In the genomic region with DNA sequence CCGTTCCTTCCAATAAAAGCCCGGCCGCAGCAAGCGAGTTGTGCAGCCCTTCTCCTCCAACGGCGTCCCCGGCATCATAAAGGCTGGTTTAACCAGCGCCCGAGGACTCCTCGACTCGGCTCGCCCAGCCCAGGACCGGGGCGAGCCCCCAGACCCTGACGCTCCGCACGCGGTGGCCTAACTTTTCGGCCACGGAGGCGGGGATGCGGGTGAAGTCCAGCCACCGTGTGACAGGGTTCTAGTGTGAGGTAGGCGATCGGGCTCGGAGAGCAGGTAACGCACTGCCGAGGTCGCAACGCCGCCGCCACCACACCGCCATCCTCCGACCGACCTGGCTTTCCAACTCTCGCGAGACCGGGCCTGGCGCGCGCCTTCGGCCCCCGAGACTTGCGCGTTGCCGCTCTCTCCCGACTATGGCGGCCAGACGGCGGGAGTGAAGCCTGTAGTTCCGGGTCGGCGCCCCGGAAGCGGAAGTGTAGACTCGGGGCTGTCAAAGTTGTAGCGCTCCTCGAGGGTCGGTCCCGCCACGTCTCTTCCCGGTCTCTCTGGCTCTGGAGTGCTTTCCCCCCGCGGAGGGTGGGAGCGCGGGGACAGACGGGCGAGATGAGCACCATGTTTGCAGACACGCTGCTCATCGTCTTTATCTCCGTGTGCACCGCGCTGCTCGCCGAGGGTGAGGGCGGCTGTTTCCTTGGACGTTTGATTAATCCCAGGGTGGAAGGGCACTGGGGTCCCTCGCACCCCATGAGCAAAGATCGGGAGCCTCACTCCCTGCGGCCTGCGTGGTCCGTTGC, we compare ENCODE assay signal across 8 mouse cellular contexts. TPM values are rescaled to one million over a fixed set of nuclear protein-coding genes. Genes with fewer than 3 reads are reported as not detected.
DNase-seq lines count a peak whose midpoint lies in the region; ATAC-seq and TF ChIP-seq lines count a peak whose summit lies in the region.

A gene (plus strand): TSS at position 118 of the 794 bp plus-strand sequence.

- peaks cover 18% of the 10 kb centered on the region for H3K79me3 ChIP-seq in C2C12 (ENCODE audit: low read depth)

- peak; percentile 98 for DNase-seq in brain, embryonic 14.5 days (ENCODE audit: low read depth)
- peak; percentile 97 for DNase-seq in kidney, postnatal 0 days (ENCODE audit: low spot score)
- DNase-seq in liver, embryonic 11.5 days (ENCODE audit: low spot score) = peak; percentile 96
- DNase-seq in naive thymus-derived CD4-positive, alpha-beta T cell, adult 2 months (ENCODE audit: low read depth) = peak; percentile 97

- H3ac ChIP-seq in C2C12 (ENCODE audit: control insufficient read depth, insufficient read length, low read depth) = peak within 1 kb of the TSS; percentile 96

- H3K4me1 ChIP-seq in erythroblast, embryonic 14.5 days (ENCODE audit: control insufficient read depth) = peaks cover 52% of the 10 kb centered on the region
- peaks cover 16% of the 10 kb centered on the region; the same call in 1 of the 2 replicates for H3K4me1 ChIP-seq in heart, embryonic 12.5 days (replicated peaks)
- 0 out of 2 replicates have a peak, but pooled peaks cover 4% of the 10 kb centered on the region for H3K4me1 ChIP-seq in kidney, postnatal 0 days (replicated peaks; ENCODE audit: insufficient read depth, low read length)
- H3K4me1 ChIP-seq in liver, embryonic 11.5 days (replicated peaks; ENCODE audit: control insufficient read depth, insufficient read depth, low read length) = peaks cover 12% of the 10 kb centered on the region
- H3K4me1 ChIP-seq in stomach, embryonic 14.5 days (ENCODE audit: control insufficient read depth, insufficient read depth, low read length) = 0 out of 2 replicates have a peak, but pooled peaks cover 4% of the 10 kb centered on the region

- peak within 1 kb of the TSS; percentile 85 for H3K27ac ChIP-seq in heart, embryonic 12.5 days (ENCODE audit: poor library complexity, severe bottlenecking)
- peak within 1 kb of the TSS; percentile 95 for H3K27ac ChIP-seq in kidney, postnatal 0 days
- H3K27ac ChIP-seq in liver, embryonic 11.5 days (ENCODE audit: low read depth, low read length) = peak within 1 kb of the TSS; percentile 94
- peak within 1 kb of the TSS; percentile 93 for H3K27ac ChIP-seq in stomach, embryonic 14.5 days (ENCODE audit: low read length)

- peak within 1 kb of the TSS; percentile 91 for H3K4me3 ChIP-seq in C2C12 (ENCODE audit: insufficient read depth, poor library complexity, severe bottlenecking)
- peak within 1 kb of the TSS; percentile 90 for H3K4me3 ChIP-seq in erythroblast, embryonic 14.5 days (replicated peaks)
- H3K4me3 ChIP-seq in heart, embryonic 12.5 days = peak within 1 kb of the TSS; percentile 69
- H3K4me3 ChIP-seq in kidney, postnatal 0 days (replicated peaks; ENCODE audit: low read depth, low read length) = peak within 1 kb of the TSS; percentile 68
- peak within 1 kb of the TSS; percentile 94 for H3K4me3 ChIP-seq in liver, embryonic 11.5 days (ENCODE audit: low read depth, low read length)
- peak within 1 kb of the TSS; percentile 83 for H3K4me3 ChIP-seq in stomach, embryonic 14.5 days (ENCODE audit: low read depth, low read length)

- peak; percentile 96 for ATAC-seq in heart, embryonic 12.5 days (ENCODE audit: insufficient number of reproducible peaks, low FRiP score)
- peak; percentile 98 for ATAC-seq in kidney, postnatal 0 days (replicated peaks; ENCODE audit: low FRiP score, low read depth)
- ATAC-seq in liver, embryonic 11.5 days (replicated peaks; ENCODE audit: low FRiP score) = peak; percentile 96
- ATAC-seq in stomach, embryonic 14.5 days (ENCODE audit: insufficient number of reproducible peaks, insufficient read depth, low FRiP score, low read depth) = peak; percentile 95

- peaks cover 5% of the 10 kb centered on the region for H3K36me3 ChIP-seq in C2C12 (ENCODE audit: control insufficient read depth, insufficient read depth)
- H3K36me3 ChIP-seq in erythroblast, embryonic 14.5 days (ENCODE audit: control insufficient read depth) = peaks cover 35% of the 10 kb centered on the region
- H3K36me3 ChIP-seq in heart, embryonic 12.5 days = peaks cover 10% of the 10 kb centered on the region
- no peaks in the 10 kb centered on the region for H3K36me3 ChIP-seq in kidney, postnatal 0 days (ENCODE audit: insufficient read depth, low read length)
- no peaks in the 10 kb centered on the region for H3K36me3 ChIP-seq in liver, embryonic 11.5 days (ENCODE audit: control insufficient read depth, insufficient read depth, low read length)
- peaks cover 3% of the 10 kb centered on the region; the same call in 1 of the 2 replicates for H3K36me3 ChIP-seq in stomach, embryonic 14.5 days (ENCODE audit: control insufficient read depth, insufficient read depth, low read length)

- no peaks in the 10 kb centered on the region for H3K9me3 ChIP-seq in erythroblast, embryonic 14.5 days (ENCODE audit: control insufficient read depth, low read length)
- H3K9me3 ChIP-seq in heart, embryonic 12.5 days (replicated peaks) = no peaks in the 10 kb centered on the region
- H3K9me3 ChIP-seq in kidney, postnatal 0 days (replicated peaks; ENCODE audit: low read length) = no peaks in the 10 kb centered on the region
- no peaks in the 10 kb centered on the region for H3K9me3 ChIP-seq in liver, embryonic 11.5 days (ENCODE audit: control insufficient read depth, low read length)
- no peaks in the 10 kb centered on the region for H3K9me3 ChIP-seq in stomach, embryonic 14.5 days (ENCODE audit: control insufficient read depth, low read depth, low read length)

- no peaks in the 10 kb centered on the region for H3K27me3 ChIP-seq in C2C12 (ENCODE audit: control insufficient read depth, insufficient read depth, insufficient read length)
- peaks cover 4% of the 10 kb centered on the region for H3K27me3 ChIP-seq in erythroblast, embryonic 14.5 days (ENCODE audit: control insufficient read depth)
- no peaks in the 10 kb centered on the region for H3K27me3 ChIP-seq in heart, embryonic 12.5 days (replicated peaks)
- H3K27me3 ChIP-seq in kidney, postnatal 0 days (ENCODE audit: insufficient read depth, low read length) = no peaks in the 10 kb centered on the region
- no peaks in the 10 kb centered on the region for H3K27me3 ChIP-seq in liver, embryonic 11.5 days (replicated peaks; ENCODE audit: control insufficient read depth, insufficient read depth, low read length)
- no peaks in the 10 kb centered on the region for H3K27me3 ChIP-seq in stomach, embryonic 14.5 days (ENCODE audit: control insufficient read depth, insufficient read depth, low read length)

- TF ChIP-seq POLR2A in brain, embryonic 14.5 days (IDR thresholded peaks at IDR 0.05; ENCODE audit: borderline replicate concordance, extremely low read depth, insufficient read depth, insufficient read length, poor library complexity, severe bottlenecking) = peak; percentile 94

- H3K4me2 ChIP-seq in heart, embryonic 12.5 days = peak within 1 kb of the TSS; percentile 81
- peak within 1 kb of the TSS; percentile 94 for H3K4me2 ChIP-seq in kidney, postnatal 0 days (ENCODE audit: low read length)
- peak within 1 kb of the TSS; percentile 81 for H3K4me2 ChIP-seq in liver, embryonic 11.5 days
- peak within 1 kb of the TSS; percentile 73 for H3K4me2 ChIP-seq in stomach, embryonic 14.5 days (replicated peaks; ENCODE audit: low read depth, low read length)

- peaks cover 39% of the 10 kb centered on the region for H3K79me2 ChIP-seq in C2C12 (ENCODE audit: control insufficient read depth, insufficient read depth)

- peak within 1 kb of the TSS; percentile 90 for H3K9ac ChIP-seq in heart, embryonic 12.5 days
- peak within 1 kb of the TSS; percentile 96 for H3K9ac ChIP-seq in kidney, postnatal 0 days (ENCODE audit: low read depth, low read length)
- H3K9ac ChIP-seq in liver, embryonic 11.5 days (ENCODE audit: low read depth, low read length) = peak within 1 kb of the TSS; percentile 100
- peak within 1 kb of the TSS; percentile 95 for H3K9ac ChIP-seq in stomach, embryonic 14.5 days (replicated peaks; ENCODE audit: low read depth, low read length)

- no peak for TF ChIP-seq CTCF in C2C12 (IDR thresholded peaks at IDR 0.05; ENCODE audit: control insufficient read depth, insufficient read depth, insufficient read length)
- TF ChIP-seq CTCF in brain, embryonic 14.5 days (IDR thresholded peaks at IDR 0.05; ENCODE audit: borderline replicate concordance, extremely low read depth, insufficient read depth, insufficient read length) = no peak
- no peak for TF ChIP-seq CTCF in kidney, postnatal 0 days (IDR thresholded peaks at IDR 0.05; ENCODE audit: low read depth)

- WGBS in heart, embryonic 12.5 days = under 1% methylated on average over 82 of the region's 82 CpGs
- WGBS in kidney, postnatal 0 days = under 1% methylated on average over 82 of the region's 82 CpGs
- WGBS in liver, embryonic 11.5 days = under 1% methylated on average over 82 of the region's 82 CpGs
- under 1% methylated on average over 82 of the region's 82 CpGs for WGBS in stomach, embryonic 14.5 days

TF ChIP-seq in C2C12, 6 proteins besides CTCF, POLR2A, EP300 and RAD21:
- TF ChIP-seq CEBPB (IDR thresholded peaks at IDR 0.05; ENCODE audit: low read depth) = no peak
- no peak for TF ChIP-seq MYOD1 (IDR thresholded peaks at IDR 0.05; ENCODE audit: control insufficient read depth, insufficient read length, low read depth)
- TF ChIP-seq MYOG (IDR thresholded peaks at IDR 0.05; ENCODE audit: control insufficient read depth, extremely low read depth, insufficient read length) = no peak
- TF ChIP-seq USF1 (IDR thresholded peaks at IDR 0.05; ENCODE audit: low read depth) = no peak

RNA-seq across cellular contexts. Expression of the gene that starts here (rescaled TPM):
- polyA plus RNA-seq in C2C12 (2012; fragmentation: generic; extraction: Trizol) = 59.8 TPM
- polyA plus RNA-seq in brain, embryonic 14.5 days (2012; rRNA removed) = 64.4 and 78.7 TPM in 2 replicates
- polyA plus RNA-seq in erythroblast, embryonic 14.5 days (2012) = 2.5 and 2.8 TPM in 2 replicates
- 79.7 and 83.1 TPM in 2 replicates for polyA plus RNA-seq in heart, embryonic 12.5 days (2016; fragmentation: Nextera tagmentation; extraction: Ambion mirVana)
- 134 and 137 TPM in 2 replicates for polyA plus RNA-seq in kidney, postnatal 0 days (2015; fragmentation: Nextera tagmentation; extraction: Ambion mirVana)
- polyA plus RNA-seq in liver, embryonic 11.5 days (2014; fragmentation: Nextera tagmentation; extraction: Ambion mirVana) = 104 and 116 TPM in 2 replicates
- 87.1 and 90.2 TPM in 2 replicates for polyA plus RNA-seq in stomach, embryonic 14.5 days (2014; fragmentation: Nextera tagmentation; extraction: Ambion mirVana)

Comparison
In these comparisons a context has a peak if more than half of its experiments do, and no peak if none do; other contexts are left out.
1. Peak in every context shown above with its lines: DNase-seq, ATAC-seq, H3K4me3 ChIP-seq and H3K27ac ChIP-seq.
2. RNA of the gene that starts here (polyA plus RNA-seq): 134 to 137 TPM in kidney, postnatal 0 days, 104 to 116 TPM in liver, embryonic 11.5 days, 87.1 to 90.2 TPM in stomach, embryonic 14.5 days, 79.7 to 83.1 TPM in heart, embryonic 12.5 days, 64.4 to 78.7 TPM in brain, embryonic 14.5 days and 59.8 TPM in C2C12 (single experiment); 2.5 to 2.8 TPM in erythroblast, embryonic 14.5 days; every median in the first group is over 10 times any median in the second.